Mouse (Mus musculus) heart, embryonic 14.5 days (tissue): ENCODE measurements around the gene Dnajc30. TPM values are rescaled to one million over a fixed set of nuclear protein-coding genes. Genes with fewer than 3 reads are reported as not detected.
"Not testable (repeated sequence)": the region's sequence is repeated elsewhere in the genome, so short reads cannot be mapped to it uniquely, and the experiment has no call there.

Source experiments
- ATAC-seq: fragments of 200-750 bp; cut with Nextera tagmentation; 2 replicates; pipeline ENCODE4 v1.8.0; 2017; ENCODE audit warnings: low read depth, moderate TSS enrichment; ENCODE audit not compliant: insufficient number of reproducible peaks, insufficient read depth, low FRiP score
- H3K27ac ChIP-seq, 2 experiments: fragments of 200-500 bp in 1 of 2; fragments of 300-500 bp in 1 of 2; sonication (generic) in 1 of 2; replicated peaks in 1 of 2; 2 replicates each; pipeline ENCODE4 v1.5.1; 2012 to 2014; ENCODE audit warnings: low read depth in 2 of 2, low read length in 2 of 2, control low read depth in 1 of 2, mild to moderate bottlenecking in 1 of 2, mixed read lengths in 1 of 2; ENCODE audit not compliant: control insufficient read depth in 1 of 2, insufficient read depth in 1 of 2
- H3K27me3 ChIP-seq: fragments of 300-500 bp; sonication (generic); 2 replicates; pipeline ENCODE4 v1.6.1; 2014; ENCODE audit warnings: mild to moderate bottlenecking, low read length, control low read depth; ENCODE audit not compliant: control insufficient read depth, insufficient read depth
- H3K36me3 ChIP-seq: fragments of 300-500 bp; sonication (generic); 2 replicates; pipeline ENCODE4 v1.6.1; 2014; ENCODE audit warnings: mild to moderate bottlenecking, control low read depth, low read length, mixed read lengths; ENCODE audit not compliant: control insufficient read depth, insufficient read depth
- H3K4me1 ChIP-seq, 2 experiments: fragments of 200-500 bp in 1 of 2; fragments of 300-500 bp in 1 of 2; sonication (generic) in 1 of 2; 2 replicates each; pipeline ENCODE4 v1.6.1; 2012 to 2014; ENCODE audit warnings: low read length in 2 of 2, control low read depth in 1 of 2, mixed read lengths in 1 of 2; ENCODE audit not compliant: control insufficient read depth in 2 of 2, insufficient read depth in 2 of 2
- H3K4me2 ChIP-seq: fragments of 300-500 bp; sonication (generic); 2 replicates; pipeline ENCODE4 v1.6.1; 2014; ENCODE audit warnings: mild to moderate bottlenecking, low read length
- H3K4me3 ChIP-seq, 2 experiments: fragments of 200-500 bp in 1 of 2; fragments of 300-500 bp in 1 of 2; sonication (generic) in 1 of 2; 2 replicates each; pipeline ENCODE4 v1.5.1; 2012 to 2014; ENCODE audit warnings: low read length in 2 of 2, mild to moderate bottlenecking in 2 of 2, control low read depth in 1 of 2, low read depth in 1 of 2, moderate library complexity in 1 of 2; ENCODE audit not compliant: control insufficient read depth in 1 of 2, insufficient read depth in 1 of 2
- H3K9ac ChIP-seq: fragments of 300-500 bp; sonication (generic); 2 replicates; pipeline ENCODE4 v1.6.1; 2014; ENCODE audit warnings: mild to moderate bottlenecking, low read length
- H3K9me3 ChIP-seq: fragments of 300-500 bp; sonication (generic); 2 replicates; pipeline ENCODE4 v1.6.1; 2016; ENCODE audit warnings: low read length, control low read depth; ENCODE audit not compliant: control insufficient read depth
- WGBS: fragments of 180-500 bp; shearing (Covaris S2); extraction: QIAGEN DNeasy Blood & Tissue Kit; methylation state at CpG from one replicate; pipeline ENCODE4 v1.1.7; 2014; 5-methylcytosine and 5-hydroxymethylcytosine counted together
- polyA plus RNA-seq: library from polyadenylated mRNA; unstranded; fragments of >200 nt; fragmentation: Nextera tagmentation; extraction: Ambion mirVana; gene quantifications from 2 replicates; pipeline ENCODE4 v1.2.1, GENCODE M21; 2014

Gene Dnajc30
- polyA plus RNA-seq, 1 experiment from 2014 or later: 31.1 TPM

- not testable (repeated sequence) for H3K9me3 ChIP-seq, H3K27me3 ChIP-seq, ATAC-seq
- H3K4me3 ChIP-seq: peak within 1 kb of the TSS; percentile 86 to 90
- H3K9ac ChIP-seq: peak within 1 kb of the TSS; percentile 81
- WGBS: 69% methylated on average over 9 of the region's 9 CpGs
- peaks cover 6 to 10% of the 10 kb centered on the region in 2 experiments; a peak in 2 of 4 replicates for H3K4me1 ChIP-seq
- peaks cover 20% of the 10 kb centered on the region for H3K36me3 ChIP-seq
- peak within 1 kb of the TSS; percentile 25 to 45; a peak in 1 of 4 replicates for H3K27ac ChIP-seq
- H3K4me2 ChIP-seq: peak within 1 kb of the TSS; percentile 97
Measured at GRCm38 (mm10) chr5:135064909-135065446, 976 bp downstream of the Dnajc30 start, which contains the start of gene Bud23. Gene Bud23, minus strand, starts transcription at chr5:135064959.

- Histone ChIP-seq H3K27ac (no peak overlapping the region), H3K4me1 (peaks cover 6 to 10% of the 10 kb centered on the region in 2 experiments; a peak in 2 of 4 replicates), H3K4me2 (no peak overlapping the region), H3K9ac (no peak overlapping the region), H3K27me3 (no peaks in the 10 kb centered on the region), H3K36me3 (peaks cover 10% of the 10 kb centered on the region), H3K4me3 (no peak overlapping the region), H3K9me3 (no peaks in the 10 kb centered on the region)
- WGBS: 87% methylated on average over 3 of the region's 3 CpGs
- ATAC-seq: no peak
Measured at GRCm38 (mm10) chr5:135066008-135066407, 2.0 kb downstream of the Dnajc30 start.

GRCm38 (mm10) chr5:135070448-135070847 is 6.4 kb downstream of the Dnajc30 start:
- Histone ChIP-seq H3K9ac (no peak overlapping the region), H3K9me3 (no peaks in the 10 kb centered on the region), H3K4me1 (0 out of 4 replicates have a peak, but pooled peaks cover 0 to 2% of the 10 kb centered on the region in 2 experiments), H3K36me3 (peaks cover 5% of the 10 kb centered on the region), H3K4me2 (no peak overlapping the region), H3K27ac (no peak overlapping the region), H3K4me3 (no peak overlapping the region), H3K27me3 (no peaks in the 10 kb centered on the region)
- ATAC-seq: no peak
- 68% methylated on average over 3 of the region's 3 CpGs for WGBS

- ATAC-seq: no peak
- Histone ChIP-seq H3K27me3 (no peaks in the 10 kb centered on the region), H3K4me3 (no peak overlapping the region), H3K36me3 (no peaks in the 10 kb centered on the region), H3K9me3 (no peaks in the 10 kb centered on the region), H3K4me1 (peaks cover 0 to 2% of the 10 kb centered on the region in 2 experiments; a peak in 1 of 4 replicates), H3K9ac (no peak overlapping the region), H3K27ac (no peak overlapping the region), H3K4me2 (no peak overlapping the region)
- 90% methylated on average over 2 of the region's 2 CpGs for whole genome bisulfite sequencing
Measured at GRCm38 (mm10) chr5:135072061-135072460, 8.1 kb downstream of the Dnajc30 start.

- WGBS: 54% methylated on average over 6 of the region's 6 CpGs
Measured at GRCm38 (mm10) chr5:135072720-135073119, 8.7 kb downstream of the Dnajc30 start.

GRCm38 (mm10) chr5:135073349-135074150 is 9.5 kb downstream of the Dnajc30 start:
- H3K9ac ChIP-seq: 0 out of 2 replicates have a peak overlapping the region, but pooled peaks have one; percentile 16
- H3K27me3 ChIP-seq: no peaks in the 10 kb centered on the region
- no peak overlapping the region for H3K4me3 ChIP-seq
- WGBS: 29% methylated on average over 26 of the region's 26 CpGs
- H3K27ac ChIP-seq: no peak overlapping the region
- peaks cover 0 to 7% of the 10 kb centered on the region in 2 experiments; a peak in 2 of 4 replicates for H3K4me1 ChIP-seq
- no peak for ATAC-seq
- H3K4me2 ChIP-seq: no peak overlapping the region; the same call in 1 of the 2 replicates
- no peaks in the 10 kb centered on the region for H3K36me3 ChIP-seq
- no peaks in the 10 kb centered on the region for H3K9me3 ChIP-seq

More at GRCm38 (mm10) chr5:135072720-135073119, 8.7 kb downstream of the Dnajc30 start:
- H3K36me3 ChIP-seq: no peaks in the 10 kb centered on the region
- H3K4me2 ChIP-seq: no peak overlapping the region
- no peaks in the 10 kb centered on the region for H3K9me3 ChIP-seq
- H3K4me3 ChIP-seq: no peak overlapping the region
- no peak overlapping the region for H3K27ac ChIP-seq
- H3K27me3 ChIP-seq: no peaks in the 10 kb centered on the region
- no peak for ATAC-seq
- no peak overlapping the region for H3K9ac ChIP-seq
- H3K4me1 ChIP-seq: peaks cover 0 to 5% of the 10 kb centered on the region in 2 experiments; a peak in 1 of 4 replicates

- H3K36me3 ChIP-seq: no peaks in the 10 kb centered on the region
- no peak for ATAC-seq
- 58% methylated on average over 4 of the region's 4 CpGs for WGBS
Measured at GRCm38 (mm10) chr5:135075655-135076054, 11.7 kb downstream of the Dnajc30 start.

More at GRCm38 (mm10) chr5:135075655-135076054, 11.7 kb downstream of the Dnajc30 start:
- no peaks in the 10 kb centered on the region for H3K9me3 ChIP-seq
- H3K9ac ChIP-seq: no peak overlapping the region
- no peak overlapping the region for H3K4me2 ChIP-seq
- peaks cover 0 to 7% of the 10 kb centered on the region in 2 experiments; a peak in 2 of 4 replicates for H3K4me1 ChIP-seq
- peaks cover 4% of the 10 kb centered on the region; the same call in 1 of the 2 replicates for H3K27me3 ChIP-seq
- H3K4me3 ChIP-seq: no peak overlapping the region
- no peak overlapping the region for H3K27ac ChIP-seq
